Mouse (Mus musculus): ENCODE measurements around the gene Gria4. TPM values are rescaled to one million over a fixed set of nuclear protein-coding genes. Genes with fewer than 3 reads are reported as not detected.
"Not testable (repeated sequence)": the region's sequence is repeated elsewhere in the genome, so short reads cannot be mapped to it uniquely, and the experiment has no call there.

Gria4 gene
- total and polyA plus RNA-seq, 3 experiments, result 0.11 to 1.9 (median 1.9) TPM

DNA sequence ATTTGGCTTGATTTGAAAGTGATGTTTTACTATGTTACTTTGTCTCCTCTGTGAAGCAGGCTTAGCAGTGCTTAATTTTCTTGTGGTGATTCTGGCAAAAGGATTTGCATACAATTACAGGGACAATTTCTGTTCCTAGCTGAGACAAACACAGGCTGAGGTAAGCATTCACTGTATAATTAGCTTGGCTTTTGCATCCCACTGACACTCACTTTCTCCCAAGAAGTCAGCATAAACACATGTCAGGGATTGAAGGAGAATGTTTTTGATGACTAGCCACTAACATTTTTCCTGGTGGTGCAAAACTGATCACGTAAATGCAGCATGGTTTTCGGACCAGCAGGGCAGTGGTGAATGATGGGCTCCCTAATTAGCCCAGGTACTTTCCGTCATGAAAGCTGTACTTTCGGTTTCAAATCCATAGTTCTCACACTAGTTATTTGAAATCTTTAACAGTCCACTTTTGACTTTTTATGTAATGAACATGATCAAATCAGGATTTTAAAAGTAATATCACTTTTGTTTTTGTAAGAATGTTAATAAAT is 240.5 kb downstream of the Gria4 start:
- no peak for DNase-seq

DNA sequence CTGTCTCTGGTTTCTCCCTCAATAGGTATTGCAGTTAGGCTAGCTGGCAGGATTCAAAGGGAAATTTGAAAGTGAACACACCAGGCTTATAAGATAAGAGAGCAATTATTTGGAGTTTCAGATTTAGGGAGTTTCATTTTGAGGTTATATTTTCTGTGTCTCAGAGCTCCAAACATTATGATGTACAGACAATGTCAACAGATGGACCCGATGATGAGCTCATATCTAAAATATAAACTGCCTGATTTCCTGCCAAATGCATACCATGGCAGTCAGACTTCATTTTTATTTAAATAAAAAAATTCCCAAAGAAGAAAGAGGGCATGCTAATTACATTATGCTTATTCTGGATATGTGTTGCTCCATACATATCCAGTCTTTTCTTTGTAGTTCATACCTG is 256.8 kb downstream of the Gria4 start:
- no peak for DNase-seq

DNA sequence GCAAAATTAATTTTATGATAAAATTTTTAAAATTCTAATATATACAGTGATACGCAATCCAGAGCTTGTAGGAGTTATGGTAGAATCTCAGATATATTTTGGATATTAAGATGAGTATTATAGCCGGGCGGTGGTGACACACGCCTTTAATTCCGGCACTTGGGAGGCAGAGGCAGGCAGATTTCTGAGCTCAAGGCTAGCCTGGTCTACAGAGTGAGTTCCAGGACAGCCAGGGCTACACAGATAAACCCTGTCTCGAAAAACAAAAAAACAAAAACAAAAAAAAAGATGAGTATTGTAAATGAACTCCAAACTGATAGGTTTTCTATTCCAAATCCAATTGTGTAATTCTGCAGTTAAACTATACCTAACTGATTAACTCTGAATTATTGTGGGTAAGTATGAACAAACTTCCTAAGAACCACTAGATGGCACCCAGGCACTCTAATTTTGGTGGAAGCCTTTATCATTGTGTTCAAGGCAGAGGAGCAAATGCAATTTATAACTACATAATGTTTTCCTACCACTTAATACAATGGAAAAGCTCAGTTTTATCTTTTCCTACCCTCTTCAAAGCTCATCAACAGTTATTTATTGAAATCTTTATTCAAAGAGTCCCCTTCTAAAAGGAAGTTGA is 259.4 kb downstream of the Gria4 start:
- DNase-seq, result no peak

DNA sequence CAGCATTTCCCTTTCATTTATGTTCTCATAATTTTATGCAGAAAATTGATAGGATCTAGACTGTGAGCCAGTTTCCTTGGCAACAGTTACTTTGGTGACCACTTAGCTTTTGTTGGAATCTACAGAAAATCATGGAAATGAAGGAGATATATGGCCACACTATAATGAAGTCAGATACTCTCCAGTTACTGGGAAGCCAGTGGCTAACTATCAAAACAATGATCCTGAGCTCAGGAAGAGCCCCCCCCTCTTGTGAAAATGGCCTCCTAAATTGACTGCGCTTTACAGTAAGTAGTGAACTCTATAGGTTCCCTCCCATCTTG is 281.5 kb downstream of the Gria4 start:
- DNase-seq, result no peak

DNA sequence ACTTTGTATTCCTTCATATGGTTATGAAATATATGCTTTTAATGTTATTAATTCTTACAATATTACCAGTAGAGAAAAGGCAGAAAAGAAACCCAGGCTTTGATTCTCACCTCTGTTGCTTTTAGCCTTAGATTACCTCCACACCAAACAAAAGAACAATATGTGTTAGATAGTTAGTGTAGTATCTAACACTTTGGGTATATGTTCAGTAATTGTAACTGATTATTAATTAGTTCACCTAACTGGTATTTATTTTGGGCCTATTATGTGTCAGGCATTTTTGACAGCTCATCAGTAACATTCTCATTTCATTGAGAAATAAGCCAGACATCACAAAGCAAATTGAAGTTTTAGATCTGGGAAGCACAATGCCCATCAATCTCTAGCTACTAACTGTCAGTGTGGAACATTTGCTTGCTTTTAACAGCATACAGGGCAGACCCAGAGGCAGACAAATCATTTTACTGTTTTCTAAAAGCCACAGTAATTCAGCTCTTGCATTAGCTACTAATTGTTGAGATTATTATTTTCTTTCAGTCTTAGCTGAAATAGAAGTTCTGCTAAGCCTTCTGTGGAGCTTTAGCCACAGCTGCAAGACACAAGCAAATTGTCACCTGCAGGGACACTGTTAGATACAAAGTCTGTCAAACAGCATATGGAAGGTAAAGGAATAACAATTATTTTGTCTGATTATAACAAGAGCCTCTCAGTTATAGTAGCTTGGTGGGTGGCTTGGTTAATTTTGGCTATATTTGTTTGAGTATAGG is 282.1 kb downstream of the Gria4 start:
- no peak for DNase-seq

DNA sequence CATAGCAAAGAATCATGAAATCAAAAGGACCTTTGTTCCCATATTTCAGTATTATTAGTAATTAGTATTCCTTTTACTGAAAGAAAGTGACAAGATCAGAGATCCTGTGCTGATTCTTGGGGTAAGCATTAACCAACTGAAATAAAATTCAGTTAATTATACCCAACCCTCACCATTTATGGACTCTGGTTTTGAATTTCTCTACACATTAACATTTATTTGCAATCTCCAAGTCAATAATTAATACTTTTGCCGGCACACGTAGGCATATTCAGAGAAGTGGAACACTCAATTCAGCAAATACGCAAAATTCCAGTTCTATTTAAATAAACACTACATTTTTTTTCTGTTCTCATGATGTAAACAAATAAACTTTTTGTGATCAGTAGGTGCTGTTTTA is 289.9 kb downstream of the Gria4 start:
- DNase-seq, result no peak

DNA sequence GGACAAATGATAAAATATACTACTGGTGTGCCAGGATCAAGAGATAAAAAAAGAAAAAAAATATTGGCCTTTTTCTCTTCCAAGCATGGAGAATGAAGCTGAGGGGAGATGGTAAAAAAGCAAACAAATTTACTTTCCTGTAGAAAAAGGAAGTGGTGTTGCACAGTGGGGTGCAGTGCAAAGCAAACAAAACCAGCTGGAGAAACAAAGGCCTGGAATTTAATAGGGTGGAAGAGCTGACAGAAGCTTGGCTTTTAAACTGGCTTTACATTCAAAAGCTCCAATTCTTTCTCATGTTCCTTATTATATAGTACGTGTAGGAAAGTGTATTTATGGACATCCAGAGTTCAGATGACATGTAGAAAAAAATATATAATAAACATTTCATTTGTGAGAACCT is 290.9 kb downstream of the Gria4 start:
- no peak for DNase-seq

DNA sequence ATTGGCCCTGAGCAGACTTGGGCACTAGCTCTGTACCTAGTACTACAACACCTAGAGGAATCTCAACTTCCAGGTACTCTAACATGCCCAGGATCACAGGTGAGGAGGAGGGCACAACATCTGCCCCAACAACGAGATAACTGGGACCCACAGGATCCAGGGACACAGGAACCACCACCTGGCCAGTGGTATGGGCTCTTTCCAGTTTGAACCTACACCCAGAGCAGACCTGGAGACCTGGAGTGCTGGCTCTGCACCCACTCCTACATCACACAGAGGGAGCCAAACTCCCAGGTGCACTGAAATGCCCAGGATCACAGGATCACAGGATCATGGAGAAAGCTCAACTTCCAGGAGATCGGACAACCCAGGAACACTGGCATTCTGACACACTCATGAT is 309.6 kb downstream of the Gria4 start:
- DNase-seq, result no peak

DNA sequence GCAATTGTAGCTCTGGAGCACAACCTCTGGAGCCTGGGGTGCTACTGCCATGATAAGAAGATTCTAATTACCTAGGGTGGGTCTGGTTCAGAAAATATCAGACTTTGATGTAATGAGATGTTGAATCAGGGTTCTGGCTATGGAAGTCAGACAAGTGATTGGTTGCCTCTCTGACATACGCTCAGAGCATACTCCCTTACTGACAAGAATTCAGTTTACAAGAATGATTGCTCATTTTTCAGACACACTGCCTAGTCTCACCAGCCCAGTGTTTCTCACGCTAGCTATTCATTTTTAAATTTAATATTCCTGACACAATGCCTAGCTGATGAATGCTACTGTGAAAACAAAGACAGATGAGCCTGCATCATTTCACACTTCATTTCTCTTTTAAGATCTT is 311.5 kb downstream of the Gria4 start:
- no peak for DNase-seq

DNA sequence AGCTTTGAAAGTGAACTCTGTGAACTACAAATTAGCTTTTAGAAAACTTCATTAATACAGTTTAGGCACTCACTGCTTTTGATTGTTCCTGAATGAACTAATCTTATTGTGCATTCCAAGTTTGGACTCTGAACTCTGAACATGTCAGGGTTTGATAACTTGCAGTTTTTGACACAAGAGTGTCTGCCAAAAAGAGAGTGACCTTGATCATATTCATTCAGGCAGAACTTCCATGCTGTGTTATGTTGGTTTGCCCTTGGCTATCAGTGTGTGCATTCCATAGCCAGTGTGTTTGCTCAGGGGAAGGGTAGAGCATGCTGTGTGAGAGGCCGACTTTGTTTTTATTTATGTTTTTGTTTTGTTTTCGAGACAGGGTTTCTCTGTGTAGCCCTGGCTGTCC is 325.2 kb downstream of the Gria4 start:
- DNase-seq, result peak; percentile 17

DNA sequence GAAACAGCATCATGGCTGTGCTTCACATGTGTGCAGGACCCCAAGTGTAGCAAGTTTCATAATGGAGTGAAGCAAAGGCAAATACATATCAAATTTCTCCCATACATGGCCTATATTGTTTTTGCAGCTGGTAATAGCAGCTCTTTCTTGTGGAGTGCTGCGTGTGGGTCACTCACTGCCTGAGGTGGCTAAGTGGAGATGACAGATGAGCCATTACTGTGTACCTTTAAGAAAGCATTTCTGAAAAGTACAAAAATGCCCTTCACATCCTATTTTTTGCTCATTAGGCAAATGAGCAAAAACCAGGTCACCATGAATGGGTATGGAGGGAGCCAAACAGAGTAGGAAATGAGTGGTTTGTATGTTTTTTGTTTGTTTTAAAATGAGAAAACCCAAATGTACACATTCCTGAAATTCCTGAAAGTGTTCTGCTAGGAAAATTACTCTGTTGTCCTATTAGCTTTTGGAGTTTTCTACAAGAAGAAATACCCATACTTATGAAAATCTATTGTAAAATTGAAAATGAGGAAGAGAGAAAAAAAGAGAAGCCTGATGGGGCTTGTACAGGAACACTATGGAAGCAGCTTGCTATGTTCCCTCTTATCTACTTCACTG is 336.5 kb downstream of the Gria4 start:
- DNase-seq, result no peak

DNA sequence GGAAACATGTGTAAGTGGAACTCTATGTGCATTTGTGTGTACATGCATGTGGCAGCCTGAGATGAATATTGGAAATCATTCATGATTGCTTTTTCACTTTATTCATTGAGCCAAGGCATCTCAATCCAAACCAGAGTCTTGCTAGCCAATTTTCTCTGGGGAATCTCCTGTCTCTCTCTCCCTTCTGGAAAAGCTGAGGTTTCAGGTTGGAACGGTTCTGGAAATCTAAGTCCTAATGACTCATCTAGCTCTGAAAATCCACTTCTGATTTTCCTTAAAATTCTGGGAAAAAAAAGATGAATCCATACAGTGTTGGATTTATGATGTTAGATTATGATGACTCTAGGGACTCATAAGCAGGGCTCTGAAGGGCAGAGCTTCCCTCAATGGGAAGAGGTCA is 337.8 kb downstream of the Gria4 start:
- DNase-seq, result no peak

DNA sequence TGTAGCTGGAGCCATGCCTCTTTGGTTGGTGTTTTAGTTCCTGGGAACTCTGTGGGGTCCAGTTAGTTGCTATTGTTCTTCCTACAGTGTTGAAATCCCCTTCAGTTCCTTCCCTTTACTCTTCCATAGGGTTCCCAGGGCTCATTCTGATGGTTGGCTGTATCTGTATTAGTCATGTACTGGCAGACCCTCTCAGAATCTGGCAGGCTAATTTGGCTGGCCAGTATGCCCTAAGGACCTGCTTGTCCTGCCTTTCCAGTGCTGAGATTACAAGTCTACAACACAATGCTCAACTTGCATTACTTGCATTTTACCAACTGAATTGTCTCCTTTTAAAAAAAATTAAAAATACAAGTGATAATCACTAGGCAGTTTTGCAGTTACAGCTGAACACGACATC is 338.4 kb downstream of the Gria4 start:
- DNase-seq, result no peak

DNA sequence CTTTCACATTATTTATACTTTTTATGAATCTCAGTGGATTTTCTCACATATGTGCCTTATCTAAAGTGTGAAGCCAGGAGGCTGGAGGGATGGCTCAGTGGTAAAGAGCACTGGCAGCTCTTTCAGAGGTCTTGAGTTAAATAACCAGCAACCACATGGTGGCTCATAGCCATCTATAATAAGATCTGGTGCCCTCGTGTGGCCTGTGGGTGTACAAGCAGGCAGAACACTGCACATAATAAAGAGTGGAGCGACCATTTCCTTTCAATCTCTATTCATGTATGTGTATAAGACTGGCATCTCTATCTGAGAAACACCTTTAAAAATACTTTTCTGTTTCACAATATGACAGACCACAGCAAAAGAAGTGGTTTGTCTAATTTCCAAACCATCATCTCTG is 353.1 kb downstream of the Gria4 start:
- peak; percentile 21 for DNase-seq

DNA sequence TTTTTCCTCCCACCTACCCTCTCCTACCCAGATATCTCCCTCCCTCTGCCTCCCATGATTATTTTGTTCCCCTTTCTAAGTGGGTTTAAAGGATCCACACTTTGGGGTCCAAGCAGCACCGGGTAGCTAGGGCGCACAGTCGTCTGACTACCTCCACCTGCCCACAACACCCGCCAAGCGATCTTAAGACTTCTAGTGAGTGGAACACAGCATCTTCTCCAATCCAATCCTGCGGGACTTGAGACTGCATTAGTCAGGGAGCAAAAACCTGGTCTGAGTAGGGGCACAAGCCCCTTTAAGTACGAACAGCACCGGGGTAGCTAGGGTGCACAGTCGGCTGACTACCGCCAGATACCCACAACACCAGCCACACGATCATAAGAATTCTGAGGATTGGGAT is 395.2 kb downstream of the Gria4 start:
- not testable (repeated sequence) for DNase-seq

DNA sequence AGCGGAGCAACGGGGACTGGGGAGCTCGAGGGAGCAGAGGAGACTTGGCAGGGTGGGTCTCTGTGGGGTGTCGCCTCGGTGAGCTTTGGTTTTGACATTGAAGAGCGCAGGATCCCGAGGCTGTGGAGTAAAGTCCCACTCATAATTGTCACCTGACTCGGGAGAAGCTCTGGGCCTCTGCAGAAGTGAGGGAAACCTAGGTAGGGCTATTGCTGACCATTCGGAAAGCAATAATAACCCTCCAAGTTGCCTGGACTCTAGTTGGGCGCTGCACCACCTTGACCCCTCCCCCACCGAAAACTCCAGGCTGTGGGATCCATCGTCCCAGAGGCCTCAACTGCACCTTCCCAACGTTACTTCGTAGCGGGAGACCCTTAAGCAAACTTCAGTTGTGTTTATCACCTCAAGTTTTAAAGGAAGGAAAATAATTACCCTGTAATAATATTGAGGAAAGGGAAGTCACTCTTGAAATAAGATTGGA is 419.4 kb downstream of the Gria4 start:
- DNase-seq, result no peak

DNA sequence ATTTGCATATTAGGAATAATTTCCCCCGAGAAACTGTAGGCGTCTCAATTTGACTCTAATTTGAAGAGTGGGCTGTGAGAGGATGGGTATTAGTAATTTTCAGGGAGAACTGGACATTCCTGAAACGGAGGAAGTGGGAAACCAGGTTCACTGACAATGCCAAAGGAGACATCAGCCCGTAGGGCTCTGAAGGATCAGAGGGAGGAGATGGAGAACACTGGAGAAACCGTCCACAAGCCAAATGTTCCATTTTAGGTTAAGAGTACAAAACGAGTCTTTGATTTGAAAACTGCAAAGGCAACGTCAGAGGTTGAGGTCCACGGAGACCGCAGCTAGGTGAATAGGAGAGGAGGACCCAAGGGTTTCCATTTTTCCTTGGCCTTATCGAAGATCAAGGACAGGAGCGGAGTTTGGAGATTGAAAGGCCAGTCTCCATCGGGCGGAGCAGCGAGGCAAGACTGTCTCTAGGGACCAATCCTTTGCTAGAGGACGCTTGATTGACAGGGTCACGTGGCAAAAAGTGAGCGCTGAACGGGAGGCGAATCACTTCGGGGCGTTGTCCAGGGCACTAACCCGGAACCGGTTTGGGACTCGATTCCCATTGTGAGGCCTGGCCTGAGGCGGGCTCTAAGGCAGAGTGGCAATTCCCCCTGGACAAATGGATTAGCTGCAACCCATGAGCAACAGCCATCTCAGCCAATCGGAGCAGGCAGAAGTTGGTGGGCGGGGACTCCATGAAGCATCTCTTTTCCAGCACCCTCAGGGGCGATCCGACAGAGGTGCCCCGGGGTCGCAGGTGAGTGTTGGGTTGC is 420.0 kb downstream of the Gria4 start, which contains the start of gene Msantd4:
TSS of gene Msantd4 (plus strand) at position 735 of the 812 bp plus-strand sequence.
- DNase-seq, result peak; percentile 98

Small RNAs within 50 kb of the gene (microRNA-seq; reads per million reads assigned to microRNA genes)
- 0 reads per million in 2 experiments for gene Gm23811
- gene Gm23992, result 0 reads per million in 2 experiments
